Mouse (Mus musculus) olfactory bulb, adult 2 months (tissue): ENCODE measurements at regions not wholly inside any gene's neighbourhood (a gene's known extent, or its start where the extent isn't known, plus 50 kb on each side); places are given as distances from the start of the nearest gene placed in this dataset.

Experiments
- CTCF ChIP-seq: fragments of 200-500 bp; IDR thresholded peaks from 2 replicates; pipeline ENCODE4 v1.5.1; 2012; ENCODE audit warnings: low read depth, mild to moderate bottlenecking, low read length, moderate library complexity; ENCODE audit not compliant: insufficient read depth
- POLR2A ChIP-seq: fragments of 200-500 bp; IDR thresholded peaks from 2 replicates; pipeline ENCODE4 v1.6.1; 2012; ENCODE audit warnings: mild to moderate bottlenecking, low read depth, low read length, moderate library complexity; ENCODE audit not compliant: insufficient read depth

GRCm38 (mm10) chr15:62261520-62261919 lies 1338.7 kb upstream of the A1bg start:
- no peak for TF ChIP-seq CTCF
- no peak for TF ChIP-seq POLR2A
